Mouse (Mus musculus): ENCODE data around the gene Gm26602.

Gm26602 gene

DNA sequence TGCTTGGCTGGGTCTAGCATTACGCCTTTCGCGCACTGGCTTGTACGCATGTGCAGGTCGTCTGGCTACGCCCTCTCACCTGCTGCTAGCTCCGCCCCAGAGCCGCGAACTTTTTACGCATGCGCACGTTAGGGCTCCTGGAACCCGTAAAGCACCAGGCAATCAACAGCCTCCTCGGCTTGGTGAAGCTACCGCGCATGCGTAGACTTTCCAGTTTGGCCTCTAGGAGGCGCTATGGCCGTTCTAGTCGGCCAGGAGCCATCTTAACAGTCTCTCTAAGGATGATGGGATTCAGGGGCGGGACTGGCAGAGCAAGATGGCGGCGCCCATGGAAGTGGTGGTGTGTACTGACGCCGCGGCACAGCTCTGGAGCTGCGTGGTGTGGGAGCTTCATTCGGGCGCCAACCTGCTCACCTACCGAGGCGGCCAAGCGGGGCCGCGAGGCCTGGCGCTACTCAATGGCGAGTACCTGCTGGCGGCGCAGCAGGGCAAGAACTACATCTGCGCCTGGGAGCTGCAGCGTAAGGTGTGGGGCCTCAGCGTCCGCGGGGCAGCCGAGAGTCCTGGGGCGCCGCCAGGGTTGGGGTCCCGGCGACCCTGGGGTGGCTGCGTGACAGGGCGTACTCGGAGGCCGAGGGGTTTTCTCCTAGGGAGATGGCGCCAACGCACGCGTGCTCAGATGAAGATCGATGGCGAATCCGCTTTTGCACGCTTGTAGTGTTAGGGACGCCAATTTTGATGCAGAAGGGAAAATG, 49.4 kb downstream of the Gm26602 start, which contains the start of gene Wdr18:
Gene Wdr18, plus strand, starts transcription at position 306 of the 755 bp plus-strand sequence.
- peak; percentile 100 for DNase-seq (ENCODE audit: low spot score)

Measured in embryo, embryonic 10 days (tissue).